Mouse (Mus musculus) yolk sac, embryonic 10.5 days (tissue): ENCODE measurements around the gene Kcnj6.
A peak's percentile ranks its signal among the peaks of the same experiment; 100 is the strongest.

ENCODE experiments used
- DNase-seq: peaks from one replicate; pipeline ENCODE4 v3.0.0-alpha.2; 2017; ENCODE audit warnings: low spot score

Gene Kcnj6

GRCm38 (mm10) chr16:94714483-94714882, 283.0 kb downstream of the Kcnj6 start:
- no peak for DNase-seq

DNA sequence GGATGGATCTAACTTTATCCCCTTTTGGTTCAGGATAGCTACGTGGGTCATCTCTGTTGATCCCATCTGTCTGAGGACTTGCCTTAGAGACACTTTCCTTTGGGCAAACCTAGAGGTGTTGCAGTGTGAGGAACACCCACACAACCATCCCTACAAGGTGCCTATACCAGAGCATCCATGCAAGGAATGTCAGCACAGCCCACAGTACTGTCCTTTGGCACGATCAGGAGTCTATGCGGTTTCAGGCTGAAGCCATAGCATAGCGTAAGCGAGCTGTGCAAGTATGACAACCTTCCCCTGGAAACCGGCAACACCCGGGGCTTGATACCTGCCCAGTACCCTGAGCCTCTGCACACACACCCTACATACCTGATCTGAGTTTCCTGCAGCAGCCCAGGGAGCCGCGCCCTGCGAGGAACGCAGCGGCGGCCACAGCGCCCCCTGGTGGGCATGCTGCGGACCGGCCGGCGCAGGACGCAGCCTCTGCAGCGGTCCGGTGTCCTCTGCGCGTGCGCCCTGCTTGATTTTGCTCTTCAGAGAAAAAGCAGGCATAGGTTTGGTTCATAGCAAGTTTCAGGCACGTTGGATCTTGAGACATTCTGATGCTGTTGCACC, 283.9 kb downstream of the Kcnj6 start:
- DNase-seq, result peak; percentile 56

DNA sequence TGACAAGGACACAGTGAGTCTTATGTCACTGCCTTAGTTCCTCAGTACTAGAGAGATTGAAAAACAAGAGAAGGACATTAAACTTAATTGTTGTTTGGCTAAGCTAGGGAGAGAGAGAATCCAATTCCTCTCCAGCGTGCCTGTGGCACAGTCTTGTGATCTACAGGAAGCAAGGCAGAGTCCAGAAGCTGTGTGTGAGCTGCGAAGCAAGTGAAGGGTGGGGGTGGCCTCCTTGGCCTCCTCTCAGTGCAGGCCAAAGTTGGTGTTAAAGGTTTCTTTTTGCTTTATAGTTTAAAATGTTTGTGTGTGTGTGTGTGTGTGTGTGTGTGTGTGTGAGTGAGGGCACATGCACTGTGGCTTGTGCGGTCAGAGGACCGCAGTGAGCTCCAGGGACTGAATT, 295.5 kb downstream of the Kcnj6 start:
- DNase-seq, result no peak

- DNase-seq, result no peak
These were observed 296.4 kb downstream of the Kcnj6 start for GRCm38 (mm10) chr16:94701141-94701540.
